Mouse (Mus musculus) neural tube, embryonic 14.5 days (tissue): ENCODE results near the gene Zfp148. TPM values are rescaled to one million over a fixed set of nuclear protein-coding genes. Genes with fewer than 3 reads are reported as not detected.
A peak's percentile ranks its signal among the peaks of the same experiment; 100 is the strongest.

Experiments
- ATAC-seq: fragments of 200-750 bp; cut with Nextera tagmentation; 2 replicates; pipeline ENCODE4 v1.8.0; 2017; ENCODE audit warnings: low read depth, mild to moderate bottlenecking, moderate TSS enrichment, moderate library complexity
- H3K27ac ChIP-seq: fragments of 300-500 bp; sonication (generic); 2 replicates; pipeline ENCODE4 v1.5.1; 2014; ENCODE audit warnings: low read depth, mild to moderate bottlenecking, control low read depth, low read length, moderate library complexity, mixed read lengths
- H3K27me3 ChIP-seq: fragments of 300-500 bp; sonication (generic); 2 replicates; pipeline ENCODE4 v1.6.1; 2014; ENCODE audit warnings: low read length; ENCODE audit not compliant: control insufficient read depth, insufficient read depth
- H3K36me3 ChIP-seq: fragments of 300-500 bp; sonication (generic); 2 replicates; pipeline ENCODE4 v1.6.1; 2014; ENCODE audit warnings: low read length, mixed read lengths; ENCODE audit not compliant: control insufficient read depth, insufficient read depth
- H3K4me1 ChIP-seq: fragments of 300-500 bp; sonication (generic); 2 replicates; pipeline ENCODE4 v1.6.1; 2014; ENCODE audit warnings: low read length; ENCODE audit not compliant: control insufficient read depth, insufficient read depth
- H3K4me2 ChIP-seq: fragments of 300-500 bp; sonication (generic); 2 replicates; pipeline ENCODE4 v1.6.1; 2014; ENCODE audit warnings: mild to moderate bottlenecking, low read depth, low read length, control low read depth
- H3K4me3 ChIP-seq: fragments of 300-500 bp; sonication (generic); 2 replicates; pipeline ENCODE4 v1.5.1; 2014; ENCODE audit warnings: low read depth, low read length, control low read depth, mixed read lengths
- H3K9ac ChIP-seq: fragments of 300-500 bp; sonication (generic); replicated peaks from 2 replicates; pipeline ENCODE4 v1.6.1; 2014; ENCODE audit warnings: low read depth, mild to moderate bottlenecking, control low read depth, low read length, mixed read lengths
- H3K9me3 ChIP-seq: fragments of 300-500 bp; sonication (generic); 2 replicates; pipeline ENCODE4 v1.6.1; 2016; ENCODE audit warnings: low read length; ENCODE audit not compliant: control insufficient read depth
- WGBS: fragments of 180-500 bp; shearing (Covaris S2); extraction: QIAGEN DNeasy Blood & Tissue Kit; methylation state at CpG from one replicate; pipeline ENCODE4 v1.1.7; 2014; 5-methylcytosine and 5-hydroxymethylcytosine counted together
- polyA plus RNA-seq: library from polyadenylated mRNA; unstranded; fragments of >200 nt; fragmentation: Nextera tagmentation; extraction: Ambion mirVana; gene quantifications from 2 replicates; pipeline ENCODE4 v1.2.1, GENCODE M21; 2014

Gene Zfp148
- polyA plus RNA-seq, 1 experiment from 2014 or later, result 46.1 TPM

- H3K9me3 ChIP-seq, result no peaks in the 10 kb centered on the region
- no peak overlapping the region for H3K27ac ChIP-seq
- no peaks in the 10 kb centered on the region for H3K27me3 ChIP-seq
- no peaks in the 10 kb centered on the region for H3K36me3 ChIP-seq
- H3K9ac ChIP-seq, result no peak overlapping the region
- H3K4me3 ChIP-seq, result no peak overlapping the region
- H3K4me2 ChIP-seq, result no peak overlapping the region
- no peak for ATAC-seq
- H3K4me1 ChIP-seq, result no peaks in the 10 kb centered on the region
- 94% methylated on average over 1 of the region's 1 CpGs for WGBS
These were observed 78.5 kb downstream of the Zfp148 start for GRCm38 (mm10) chr16:33459101-33459500.

- H3K9me3 ChIP-seq, result no peaks in the 10 kb centered on the region
- H3K36me3 ChIP-seq, result no peaks in the 10 kb centered on the region
- no peak overlapping the region for H3K27ac ChIP-seq
- no peak for ATAC-seq
- H3K9ac ChIP-seq, result no peak overlapping the region
- H3K4me1 ChIP-seq, result peaks cover 4% of the 10 kb centered on the region; the same call in 1 of the 2 replicates
- H3K4me2 ChIP-seq, result no peak overlapping the region
- no peaks in the 10 kb centered on the region for H3K27me3 ChIP-seq
- no peak overlapping the region for H3K4me3 ChIP-seq
- 65% methylated on average over 3 of the region's 3 CpGs for WGBS
These were observed 80.8 kb downstream of the Zfp148 start for GRCm38 (mm10) chr16:33461416-33461815.

GRCm38 (mm10) chr16:33464509-33465241 lies 84.0 kb downstream of the Zfp148 start:
- ATAC-seq, result peak; percentile 61; the same call in 1 of the 2 replicates
- Histone ChIP-seq H3K27ac (0 out of 2 replicates have a peak overlapping the region, but pooled peaks have one; percentile 2), H3K36me3 (no peaks in the 10 kb centered on the region), H3K4me1 (peaks cover 4% of the 10 kb centered on the region; the same call in 1 of the 2 replicates), H3K4me2 (no peak overlapping the region), H3K4me3 (no peak overlapping the region), H3K9ac (no peak overlapping the region), H3K27me3 (no peaks in the 10 kb centered on the region), H3K9me3 (no peaks in the 10 kb centered on the region)
- 68% methylated on average over 4 of the region's 4 CpGs for WGBS

- Histone ChIP-seq H3K9ac (no peak overlapping the region), H3K4me2 (no peak overlapping the region), H3K4me3 (no peak overlapping the region), H3K9me3 (no peaks in the 10 kb centered on the region), H3K27ac (peak overlapping the region; percentile 2; the same call in 1 of the 2 replicates), H3K4me1 (peaks cover 4% of the 10 kb centered on the region; the same call in 1 of the 2 replicates), H3K36me3 (no peaks in the 10 kb centered on the region), H3K27me3 (no peaks in the 10 kb centered on the region)
- ATAC-seq, result no peak
- WGBS, result 69% methylated on average over 4 of the region's 4 CpGs
These were observed 84.6 kb downstream of the Zfp148 start for GRCm38 (mm10) chr16:33465242-33465614.

GRCm38 (mm10) chr16:33467451-33467850 lies 86.8 kb downstream of the Zfp148 start:
- Histone ChIP-seq H3K4me2 (no peak overlapping the region), H3K36me3 (no peaks in the 10 kb centered on the region), H3K9ac (no peak overlapping the region), H3K4me1 (peaks cover 4% of the 10 kb centered on the region; the same call in 1 of the 2 replicates), H3K27ac (no peak overlapping the region), H3K27me3 (no peaks in the 10 kb centered on the region), H3K9me3 (no peaks in the 10 kb centered on the region), H3K4me3 (no peak overlapping the region)
- 72% methylated on average over 6 of the region's 6 CpGs for WGBS
- no peak for ATAC-seq

- H3K9ac ChIP-seq, result no peak overlapping the region
- no peaks in the 10 kb centered on the region for H3K27me3 ChIP-seq
- H3K36me3 ChIP-seq, result no peaks in the 10 kb centered on the region
- H3K4me2 ChIP-seq, result no peak overlapping the region
- peaks cover 4% of the 10 kb centered on the region; the same call in 1 of the 2 replicates for H3K4me1 ChIP-seq
- ATAC-seq, result no peak
- no peak overlapping the region for H3K4me3 ChIP-seq
- H3K27ac ChIP-seq, result no peak overlapping the region
- H3K9me3 ChIP-seq, result no peaks in the 10 kb centered on the region
These were observed 89.3 kb downstream of the Zfp148 start for GRCm38 (mm10) chr16:33469973-33470372.

- no peak overlapping the region for H3K9ac ChIP-seq
- ATAC-seq, result no peak
- no peak overlapping the region for H3K4me3 ChIP-seq
- H3K27ac ChIP-seq, result no peak overlapping the region
- 91% methylated on average over 6 of the region's 6 CpGs for WGBS
- no peaks in the 10 kb centered on the region for H3K36me3 ChIP-seq
- no peaks in the 10 kb centered on the region for H3K27me3 ChIP-seq
- H3K4me1 ChIP-seq, result no peaks in the 10 kb centered on the region
- no peak overlapping the region for H3K4me2 ChIP-seq
- H3K9me3 ChIP-seq, result no peaks in the 10 kb centered on the region
These were observed 93.7 kb downstream of the Zfp148 start for GRCm38 (mm10) chr16:33474381-33474780.

GRCm38 (mm10) chr16:33479926-33480325 lies 99.3 kb downstream of the Zfp148 start:
- Histone ChIP-seq H3K4me1 (no peaks in the 10 kb centered on the region), H3K9ac (no peak overlapping the region), H3K27ac (no peak overlapping the region), H3K4me2 (no peak overlapping the region), H3K4me3 (no peak overlapping the region), H3K27me3 (no peaks in the 10 kb centered on the region), H3K9me3 (no peaks in the 10 kb centered on the region), H3K36me3 (0 out of 2 replicates have a peak, but pooled peaks cover 4% of the 10 kb centered on the region)
- no peak for ATAC-seq

GRCm38 (mm10) chr16:33481148-33481547 lies 100.5 kb downstream of the Zfp148 start:
- Histone ChIP-seq H3K27me3 (no peaks in the 10 kb centered on the region), H3K9me3 (no peaks in the 10 kb centered on the region), H3K4me3 (no peak overlapping the region), H3K9ac (no peak overlapping the region), H3K36me3 (0 out of 2 replicates have a peak, but pooled peaks cover 4% of the 10 kb centered on the region), H3K4me2 (no peak overlapping the region), H3K27ac (no peak overlapping the region), H3K4me1 (no peaks in the 10 kb centered on the region)
- no peak for ATAC-seq
- 93% methylated on average over 2 of the region's 2 CpGs for WGBS
